Mouse (Mus musculus) erythroblast, embryonic 14.5 days (primary cell): ENCODE data around the gene Neu2.

ENCODE experiments used
- GATA1 ChIP-seq: IDR thresholded peaks from 2 replicates; pipeline ENCODE4 v1.6.1; 2012; ENCODE audit warnings: low read length, inconsistent platforms, mixed read lengths
- TAL1 ChIP-seq: IDR thresholded peaks from 3 replicates; pipeline ENCODE4 v1.6.1; 2012; ENCODE audit warnings: low read length, inconsistent platforms, mixed read lengths

DNA sequence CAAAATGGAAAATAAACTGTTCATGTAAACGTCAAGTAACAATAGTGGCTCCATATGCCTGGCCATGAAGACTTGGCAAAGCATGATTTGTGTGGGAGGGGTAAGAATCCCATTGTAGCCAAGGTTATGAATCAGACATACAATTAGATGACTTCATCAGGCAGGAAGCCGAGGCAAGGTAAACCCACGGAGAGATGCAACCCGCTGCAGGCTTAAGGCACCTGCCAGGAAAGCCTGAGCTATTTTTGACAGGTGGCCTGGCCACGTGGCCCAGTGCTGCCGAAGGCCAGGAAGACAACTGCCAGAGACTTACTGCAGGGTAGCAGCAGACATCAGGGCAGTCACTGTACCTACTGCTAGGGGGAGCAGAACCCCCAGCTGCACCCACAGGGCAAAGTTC, 23.3 kb upstream of the Neu2 start:
- no peak for TF ChIP-seq GATA1
- TF ChIP-seq TAL1: no peak
